Mouse (Mus musculus) cerebellum, adult (tissue): ENCODE data around the gene Themis2.
"Not testable (repeated sequence)": the region's sequence is repeated elsewhere in the genome, so short reads cannot be mapped to it uniquely, and the experiment has no call there.

Experiments used
- ATAC-seq: cut with Nextera tagmentation; 2 replicates; pipeline ENCODE4 v1.9.2; 2017; ENCODE audit warnings: mild to moderate bottlenecking, moderate library complexity, mixed read lengths; ENCODE audit not compliant: insufficient number of reproducible peaks, low FRiP score, low TSS enrichment

The Themis2 gene

DNA sequence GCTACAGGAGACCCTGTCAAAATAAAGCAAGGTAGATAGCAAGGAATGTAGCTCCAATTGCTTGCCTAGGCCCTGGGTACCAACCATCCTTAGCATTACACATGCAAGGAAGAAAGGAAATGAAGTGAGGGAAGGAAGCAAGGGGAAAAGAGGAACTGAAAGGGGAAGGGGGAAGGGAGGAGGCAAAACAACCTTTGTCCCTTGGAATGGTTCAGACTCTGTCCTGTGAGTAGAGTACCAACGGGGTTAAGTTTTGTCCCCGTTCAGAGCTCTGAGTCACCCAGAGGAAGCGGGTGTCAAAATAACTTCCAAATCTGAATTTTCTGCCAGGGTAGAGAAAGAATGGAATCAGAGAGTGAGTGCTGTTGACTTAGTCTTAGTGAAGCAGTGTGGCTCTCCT lies 35.9 kb downstream of the Themis2 start:
- no peak for ATAC-seq

DNA sequence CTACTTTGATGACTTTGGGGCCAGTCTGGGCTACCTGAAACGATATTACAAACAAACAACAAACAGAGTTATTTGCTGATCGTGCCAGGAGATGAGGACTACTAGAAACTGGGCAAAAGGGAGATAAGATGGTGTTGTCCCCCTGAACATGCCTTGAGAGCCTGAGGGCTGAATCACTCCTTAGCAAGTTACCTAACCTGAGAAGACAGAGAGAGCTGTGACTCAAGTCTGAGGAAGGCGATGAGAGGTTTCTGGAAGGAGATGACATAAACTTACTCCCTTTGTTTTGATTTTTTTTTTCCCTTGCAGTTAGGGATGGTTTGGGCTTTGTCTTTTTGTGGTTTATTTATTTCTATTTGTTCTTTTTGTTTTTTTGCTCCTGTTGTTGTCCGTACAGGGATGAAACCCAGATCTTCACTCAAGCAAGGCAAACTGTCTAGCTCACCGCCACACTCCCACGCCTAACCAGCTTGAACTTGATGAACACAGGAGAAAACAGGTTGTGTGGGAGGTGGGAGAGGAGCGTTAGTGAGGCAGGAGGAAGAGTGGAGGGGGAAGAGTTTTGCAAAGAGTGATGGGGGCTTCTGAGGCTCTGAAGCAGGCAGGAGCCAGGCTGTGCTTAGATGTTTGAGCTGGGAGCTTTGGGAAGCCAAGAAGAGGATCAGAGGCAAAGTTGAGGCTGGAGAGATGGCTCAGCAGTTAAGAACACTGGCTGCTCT lies 38.4 kb downstream of the Themis2 start:
- no peak for ATAC-seq

DNA sequence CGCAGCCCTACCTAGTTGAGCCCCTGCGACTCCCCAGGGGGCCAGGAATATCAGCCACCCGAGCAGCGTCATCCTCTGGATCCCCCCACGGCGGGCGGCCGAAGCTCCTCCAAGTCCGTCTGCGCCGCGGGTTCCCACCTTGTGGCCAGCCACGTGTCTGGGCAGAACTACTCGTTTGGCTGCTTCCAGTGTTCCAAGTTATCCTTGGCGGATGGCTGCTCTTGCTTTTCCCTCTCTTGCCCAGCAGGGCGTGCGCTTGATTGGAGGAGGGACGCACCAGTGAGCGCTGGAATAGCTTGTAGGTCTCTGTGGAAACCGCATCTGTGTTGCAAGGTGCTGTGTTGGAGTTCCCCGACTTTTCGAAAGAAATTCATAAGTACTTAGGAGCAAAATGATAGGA lies 39.2 kb downstream of the Themis2 start, which contains the start of gene Smpdl3b:
Gene Smpdl3b, minus strand, starts transcription at position 279 of the 400 bp plus-strand sequence.
- ATAC-seq = no peak; the same call in 1 of the 2 replicates

- no peak for ATAC-seq
These were observed 43.2 kb downstream of the Themis2 start for GRCm38 (mm10) chr4:132752992-132753391.

DNA sequence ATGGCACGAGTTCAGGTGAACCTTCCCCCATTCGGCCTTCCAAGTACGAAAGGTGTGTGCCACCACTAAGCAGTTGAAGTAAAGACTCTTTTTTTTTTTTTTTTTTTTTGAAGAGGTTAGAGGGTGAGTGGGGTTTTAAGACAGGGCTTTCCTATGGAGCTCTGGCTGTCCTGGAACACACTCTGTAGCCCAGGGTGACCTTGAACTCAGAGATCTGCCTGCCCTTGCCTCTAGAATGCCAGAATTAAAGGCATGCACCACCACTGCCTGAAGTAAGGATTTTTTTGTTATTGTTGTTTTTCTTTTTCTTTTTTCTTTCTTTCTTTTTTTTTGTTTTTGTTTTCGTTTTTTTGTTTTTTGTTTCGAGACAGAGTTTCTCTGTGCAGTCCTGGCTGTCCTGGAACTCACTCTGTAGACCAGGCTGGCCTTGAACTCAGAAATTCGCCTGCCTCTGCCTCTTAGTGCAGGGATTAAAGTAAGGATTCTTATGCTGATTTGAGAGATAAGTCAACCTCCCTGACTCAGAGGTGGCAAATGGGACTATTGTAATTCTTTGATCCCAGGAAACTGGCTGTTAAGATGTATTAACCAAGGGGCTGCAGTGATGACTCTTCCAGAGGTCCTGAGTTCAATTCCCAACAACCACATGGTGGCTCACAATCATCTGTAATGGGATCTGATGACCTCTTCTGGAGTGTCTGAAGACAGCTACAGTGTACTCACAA lies 46.8 kb downstream of the Themis2 start:
- no peak for ATAC-seq

DNA sequence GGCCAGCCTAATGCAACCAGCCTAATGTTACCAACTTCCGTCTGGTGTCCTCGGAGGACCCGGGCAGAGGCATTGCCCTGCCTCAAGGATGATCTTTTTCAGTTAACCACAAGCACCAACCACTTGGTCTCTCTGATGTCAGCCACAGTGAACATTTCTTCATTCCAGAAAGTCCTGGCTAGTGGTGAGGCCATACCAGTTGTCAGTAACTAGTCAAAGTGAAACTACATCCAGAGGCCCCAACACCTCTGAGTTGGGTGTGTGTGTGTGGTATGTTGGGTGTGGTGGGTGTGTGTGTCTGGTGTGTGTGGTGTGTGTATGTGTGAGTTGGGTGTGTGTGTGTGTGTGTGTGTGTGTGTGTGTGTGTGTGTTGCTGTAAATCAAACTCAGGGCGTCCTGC lies 47.4 kb downstream of the Themis2 start:
- no peak for ATAC-seq

DNA sequence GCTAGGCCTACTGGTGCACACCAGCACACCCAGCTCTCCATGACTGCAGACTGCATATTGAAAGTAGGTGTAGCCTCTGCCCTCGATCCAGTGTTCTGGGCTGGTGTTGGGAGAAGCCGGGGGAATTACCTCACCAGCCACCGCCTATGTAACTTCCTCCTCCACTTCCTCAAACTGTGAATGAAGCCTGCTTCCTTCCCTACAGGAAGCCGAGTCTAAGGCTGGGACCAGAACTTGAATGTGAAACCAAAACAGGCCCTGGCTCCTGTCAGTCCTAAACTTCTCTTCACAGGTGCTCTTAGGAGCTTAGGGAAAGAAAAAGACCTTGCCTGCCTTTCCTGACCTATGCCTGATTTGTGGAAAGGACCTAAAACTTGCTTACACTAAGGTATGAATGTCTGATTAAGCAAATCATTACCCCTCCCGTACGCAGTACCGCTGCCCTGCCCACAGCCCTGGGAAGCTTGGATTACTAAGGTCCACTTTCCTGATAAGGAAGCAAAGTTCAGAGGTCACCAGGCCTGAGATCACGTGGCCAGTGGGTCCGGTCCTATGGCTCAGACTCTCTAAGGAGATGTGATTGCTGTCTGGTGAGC lies 48.4 kb downstream of the Themis2 start:
- ATAC-seq = no peak

DNA sequence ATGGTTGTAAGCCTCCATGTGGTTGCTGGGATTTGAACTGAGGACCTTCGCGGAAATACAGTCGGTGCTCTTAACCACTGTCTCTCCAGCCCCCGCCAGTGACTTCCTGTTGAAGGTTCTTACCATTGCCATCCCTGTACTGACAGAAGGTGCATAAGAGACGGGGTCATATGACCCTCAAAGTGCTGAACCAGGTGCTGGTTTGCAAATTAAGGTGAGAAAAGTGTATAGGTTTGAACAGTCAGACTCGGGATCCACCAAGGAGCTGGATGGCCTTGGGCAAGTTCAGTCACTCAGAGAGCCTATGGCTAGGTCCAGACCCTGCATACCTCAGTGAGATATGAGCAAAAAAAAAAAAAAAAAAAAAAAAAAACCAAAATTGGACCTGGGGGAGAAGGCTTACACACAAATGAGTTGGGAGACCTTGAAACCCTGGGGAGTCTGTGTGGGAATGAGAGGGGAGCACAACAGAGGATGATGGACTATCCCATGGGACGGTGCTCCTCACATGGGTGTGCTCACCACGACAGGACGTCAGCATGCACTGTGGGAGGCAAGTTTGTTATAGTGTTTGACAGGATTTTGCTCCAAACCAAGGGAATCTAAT lies 49.2 kb downstream of the Themis2 start:
- no peak for ATAC-seq

DNA sequence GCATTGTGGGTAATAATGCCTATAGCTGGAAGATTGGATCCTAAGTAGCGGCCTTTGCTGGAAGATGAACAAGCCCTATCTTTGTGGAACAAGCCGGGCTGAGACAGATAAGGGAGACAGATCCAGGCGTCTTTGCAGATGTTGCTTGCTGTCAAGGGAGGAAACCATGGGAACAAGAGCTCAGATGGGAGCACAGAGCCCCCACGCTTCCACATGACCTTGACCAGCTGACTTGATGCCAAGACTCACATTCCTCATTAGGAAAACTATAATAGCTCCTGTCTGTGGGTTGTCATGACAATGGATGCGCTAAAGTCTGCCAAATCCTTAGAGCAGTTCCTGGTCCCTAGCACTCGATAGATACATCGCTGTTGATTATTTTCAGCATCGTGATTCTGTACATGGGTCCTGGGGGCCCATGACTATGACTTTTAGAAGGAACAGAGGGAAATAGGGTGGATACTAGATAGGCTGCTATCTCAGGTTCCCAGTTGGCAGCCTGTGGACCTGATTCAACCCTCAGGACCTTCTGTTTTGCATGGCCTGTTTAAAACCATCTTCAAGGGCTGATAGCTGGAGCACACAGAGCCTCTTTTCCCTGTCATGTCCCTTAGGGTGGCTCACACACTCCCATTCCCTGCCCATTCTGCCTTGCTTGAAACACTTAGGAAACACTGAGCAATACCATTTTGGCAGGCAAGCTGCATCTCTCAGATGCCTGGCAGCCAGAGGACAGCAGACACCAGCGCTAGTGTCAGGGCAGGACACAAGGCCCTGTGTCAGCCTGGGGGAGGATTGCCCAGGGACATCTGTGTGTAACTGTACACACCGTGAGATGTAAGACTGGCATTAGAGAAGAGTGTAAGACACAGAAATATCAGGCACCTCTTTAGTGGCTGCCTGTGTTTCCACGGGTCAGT lies 51.9 kb downstream of the Themis2 start:
- no peak for ATAC-seq

DNA sequence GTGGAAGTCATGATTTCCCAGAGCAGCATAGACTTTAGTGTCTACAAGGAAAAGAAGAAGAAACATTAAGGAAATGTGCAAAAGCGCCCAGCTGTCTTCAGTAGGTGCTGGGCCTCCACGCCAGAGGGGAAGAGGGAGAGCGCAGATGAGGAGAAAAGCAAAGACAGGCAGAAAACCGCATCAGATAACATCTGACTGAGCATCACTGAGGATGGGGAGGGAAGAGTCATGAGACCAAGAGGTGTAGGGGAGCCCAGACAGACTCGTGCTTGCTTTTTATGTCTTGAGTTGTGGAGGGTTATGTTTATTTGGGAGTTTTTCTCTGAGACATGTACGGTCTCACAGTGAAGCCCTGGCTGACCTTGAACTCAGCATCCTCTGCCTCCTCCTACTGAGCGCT lies 54.7 kb downstream of the Themis2 start:
- ATAC-seq = no peak

DNA sequence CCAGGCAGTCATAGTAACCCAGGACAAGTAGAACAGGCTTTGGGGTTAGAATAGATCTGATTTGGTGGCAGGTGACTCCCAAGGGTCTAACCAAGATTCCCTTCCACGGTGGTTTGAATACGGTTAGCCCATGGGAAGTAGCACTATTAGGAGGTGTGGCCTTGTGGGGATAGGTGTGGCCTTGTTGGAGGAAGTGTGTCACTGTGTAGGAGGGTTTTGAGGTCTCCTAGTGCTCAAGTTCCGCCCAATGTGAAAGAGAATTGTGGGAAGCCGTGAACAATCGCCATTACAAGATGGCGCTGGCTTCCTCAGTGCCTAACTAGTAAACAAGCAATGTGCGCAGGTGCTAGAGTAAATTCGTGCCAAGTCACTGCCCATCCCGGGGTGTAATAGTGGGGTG lies 59.0 kb downstream of the Themis2 start:
- ATAC-seq = not testable (repeated sequence)

GRCm38 (mm10) chr4:132735894-132736293 lies 60.3 kb downstream of the Themis2 start:
- no peak for ATAC-seq

GRCm38 (mm10) chr4:132735389-132735788 lies 60.8 kb downstream of the Themis2 start:
- ATAC-seq = no peak

DNA sequence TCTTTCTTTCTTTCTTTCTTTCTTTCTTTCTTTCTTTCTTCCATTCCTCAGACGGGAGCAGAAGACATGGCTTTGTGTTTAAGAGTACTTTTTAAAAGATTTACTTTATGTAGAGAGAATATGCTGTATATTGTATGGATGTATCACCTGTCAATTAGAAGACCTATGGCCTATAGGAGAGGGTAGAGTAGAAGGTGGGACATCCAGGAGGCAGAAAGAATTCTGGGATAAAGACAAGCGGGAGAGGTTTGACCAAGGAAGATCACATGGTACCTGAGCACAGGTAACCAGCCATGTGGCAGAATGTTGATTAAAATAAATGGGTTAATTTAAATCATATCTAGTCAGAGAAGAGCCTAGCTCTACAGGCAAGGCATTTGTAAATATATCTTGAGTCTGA lies 61.4 kb downstream of the Themis2 start:
- no peak for ATAC-seq

DNA sequence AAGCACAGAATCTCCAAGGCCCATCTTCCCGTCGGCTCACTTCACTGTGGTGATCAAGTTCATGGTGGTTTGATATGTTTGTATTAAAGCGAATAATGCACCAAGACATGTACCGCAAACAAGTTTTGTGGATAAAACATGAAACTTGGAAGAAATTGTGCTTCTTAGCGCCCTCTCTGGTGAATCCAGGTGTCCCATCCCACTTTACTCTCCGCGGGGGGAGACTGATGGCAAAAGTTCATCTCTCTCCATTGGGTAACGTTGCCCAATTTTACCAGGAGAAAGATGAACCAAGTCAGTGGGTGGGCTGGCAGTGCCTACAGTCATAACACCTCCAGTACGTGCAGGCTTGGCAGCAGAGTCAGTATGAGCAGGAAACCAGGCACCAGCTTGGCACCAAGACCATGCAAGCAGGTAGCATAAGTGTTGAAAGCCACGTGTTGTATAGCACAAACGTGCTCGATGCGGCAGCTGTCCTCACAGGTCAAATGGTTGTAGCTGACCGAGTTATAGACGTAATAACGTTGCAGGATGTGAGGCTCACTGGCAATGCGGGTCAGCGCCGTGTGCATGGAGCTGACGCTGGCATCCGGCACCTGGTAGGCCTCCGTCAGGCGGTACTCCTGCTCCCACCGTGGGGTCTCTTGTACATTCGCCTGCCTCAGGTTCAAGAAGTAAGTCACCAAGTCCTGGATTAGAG lies 63.0 kb downstream of the Themis2 start:
- ATAC-seq = no peak

DNA sequence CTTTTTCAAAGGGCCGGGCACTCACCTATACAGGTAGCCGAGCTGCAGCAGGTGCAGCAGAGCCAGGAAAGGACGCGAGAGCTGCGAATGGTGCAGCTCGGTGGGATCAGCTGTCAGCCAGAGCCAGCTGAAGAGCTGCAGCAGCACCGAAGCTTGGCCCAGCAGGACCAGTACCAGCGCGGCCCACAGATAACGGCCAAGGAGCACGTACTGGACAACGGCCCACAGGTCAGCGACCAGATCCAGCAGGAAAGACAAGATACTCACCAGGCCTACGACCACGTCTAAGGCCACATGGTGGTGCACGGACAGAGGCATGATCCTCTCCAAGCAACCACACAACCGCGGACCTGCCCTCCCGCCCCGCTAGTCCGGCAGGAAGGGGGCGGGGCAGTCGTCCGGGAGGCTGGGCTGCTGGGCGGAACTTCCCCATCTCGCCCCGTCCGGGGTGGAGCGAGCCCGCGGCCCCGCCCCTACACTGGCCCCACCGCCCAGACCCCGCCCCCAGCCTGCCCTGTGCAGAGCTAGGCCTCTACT lies 64.0 kb downstream of the Themis2 start, which contains the start of gene Xkr8:
Gene Xkr8, minus strand, starts transcription at position 399 of the 537 bp plus-strand sequence.
- peak; percentile 84; the same call in 1 of the 2 replicates for ATAC-seq
